Mouse (Mus musculus): ENCODE results near the gene Palm3.

GRCm38 (mm10) chr8:83982449-83982848, 38.8 kb upstream of the Palm3 start:
- TF ChIP-seq CTCF (IDR thresholded peaks at IDR 0.05; ENCODE audit: control insufficient read depth, insufficient read depth, low read length) (no peak), POLR2A (IDR thresholded peaks at IDR 0.05; ENCODE audit: borderline replicate concordance, control insufficient read depth, low read depth, low read length) (no peak)

Data from bone marrow, adult 2 months (tissue).